Mouse (Mus musculus): Measurements from ENCODE around the gene Cd59a. TPM values are rescaled to one million over a fixed set of nuclear protein-coding genes. Genes with fewer than 3 reads are reported as not detected.

The Cd59a gene
- polyA plus RNA-seq, 1 experiment, result 10.5 TPM

DNA sequence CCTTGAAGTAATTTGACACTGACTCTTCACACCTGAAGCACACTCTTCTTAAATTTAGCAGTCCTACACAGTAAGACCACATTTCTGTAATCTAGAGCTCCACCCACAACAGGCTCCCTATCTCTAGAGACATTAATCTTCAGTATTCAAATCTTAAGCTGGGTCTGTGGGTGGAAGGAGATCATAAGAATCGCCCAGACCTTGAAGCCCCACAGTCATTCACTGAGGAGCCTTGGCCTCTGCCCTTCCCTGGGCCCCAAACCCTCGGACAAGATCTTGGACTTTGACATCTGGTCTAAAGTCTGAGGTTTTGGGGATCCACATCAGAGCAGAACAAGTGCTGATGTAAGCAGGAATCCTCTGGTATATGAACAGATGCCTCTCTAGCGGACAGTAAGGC is 27.9 kb downstream of the Cd59a start:
- no peak for TF ChIP-seq EP300 (IDR thresholded peaks at IDR 0.05; ENCODE audit: insufficient read depth, low read depth, low read length)
- peaks cover 5% of the 10 kb centered on the region for H3K4me1 ChIP-seq (ENCODE audit: control insufficient read depth, insufficient read depth, low read length)
- no peaks in the 10 kb centered on the region for H3K36me3 ChIP-seq (ENCODE audit: control insufficient read depth, insufficient read depth, low read length, poor library complexity, severe bottlenecking)
- no peaks in the 10 kb centered on the region for H3K9me3 ChIP-seq (replicated peaks; ENCODE audit: control insufficient read depth, insufficient read depth, low read length, poor library complexity, severe bottlenecking)
- H3K4me3 ChIP-seq (ENCODE audit: low read depth, low read length), result 0 out of 2 replicates have a peak overlapping the region, but pooled peaks have one; percentile 68
- H3K9ac ChIP-seq (ENCODE audit: low read depth, poor library complexity, severe bottlenecking), result peak overlapping the region; percentile 84; the same call in 1 of the 2 replicates
- H3K27me3 ChIP-seq (ENCODE audit: control insufficient read depth, insufficient read depth, low read length, poor library complexity, severe bottlenecking), result no peaks in the 10 kb centered on the region
- no peak overlapping the region for H3K27ac ChIP-seq (ENCODE audit: insufficient read depth, low read length)

DNA sequence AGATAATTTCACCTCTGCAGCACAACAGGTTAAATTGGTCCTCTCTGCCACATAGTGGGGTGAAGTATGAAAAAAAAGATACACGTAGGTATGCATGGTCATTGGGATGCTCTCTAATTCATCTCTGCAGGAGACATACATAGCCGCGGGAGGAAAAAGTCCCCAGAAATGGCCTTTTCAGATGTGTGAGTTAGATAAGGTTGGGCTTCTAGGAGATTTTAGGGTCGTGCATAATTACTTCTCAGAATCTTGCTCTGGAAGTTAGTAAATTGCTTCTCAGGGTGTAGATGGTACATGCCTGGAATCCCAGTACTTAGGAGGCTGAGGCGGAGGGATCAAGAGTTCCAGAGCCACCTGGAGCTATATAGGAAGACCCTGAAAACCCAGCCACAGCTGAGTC is 28.5 kb downstream of the Cd59a start:
- no peaks in the 10 kb centered on the region for H3K27me3 ChIP-seq (ENCODE audit: control insufficient read depth, insufficient read depth, low read length, poor library complexity, severe bottlenecking)
- TF ChIP-seq POLR2A (IDR thresholded peaks at IDR 0.05; ENCODE audit: insufficient read depth, low read length) (no peak), CTCF (IDR thresholded peaks at IDR 0.05; ENCODE audit: low read depth, low read length) (no peak), EP300 (IDR thresholded peaks at IDR 0.05; ENCODE audit: insufficient read depth, low read depth, low read length) (no peak)

DNA sequence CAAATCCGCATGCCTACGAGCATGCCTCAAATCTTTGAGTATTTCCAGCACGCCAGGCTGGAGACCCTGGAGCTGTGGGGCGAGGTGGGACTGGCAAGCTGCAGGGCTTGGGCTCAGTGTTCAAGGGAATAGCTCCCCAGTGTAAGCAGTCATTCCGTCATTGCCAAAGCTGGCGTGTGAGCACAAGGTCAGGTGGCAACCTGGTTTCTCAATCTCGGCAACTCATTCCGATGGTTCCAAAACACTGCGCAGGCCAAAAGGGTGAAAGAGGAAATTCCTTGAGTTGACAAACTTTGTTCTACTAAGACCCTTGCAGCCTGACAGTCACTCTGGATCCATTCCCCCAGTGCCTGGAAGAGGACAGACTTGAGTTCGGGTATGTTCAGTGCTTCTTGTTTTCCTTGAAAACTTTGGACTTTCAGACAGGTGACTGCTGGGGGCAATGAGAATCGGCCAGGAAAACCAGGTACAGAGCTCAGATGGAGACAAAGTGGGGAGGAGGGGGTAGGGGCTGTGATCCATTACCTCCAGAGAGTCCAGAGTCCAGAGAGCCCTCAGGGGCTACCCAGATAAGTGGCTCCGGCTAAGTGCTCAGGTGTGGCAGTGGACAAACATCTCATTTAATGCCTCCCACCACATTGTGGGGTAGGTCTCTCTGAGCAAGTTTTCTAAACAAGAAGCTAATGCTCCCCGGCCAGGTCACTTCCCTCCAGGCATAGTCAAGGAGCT is 33.4 kb downstream of the Cd59a start:
- Histone ChIP-seq H3K4me3 (ENCODE audit: low read depth, low read length) (no peak overlapping the region), H3K9ac (ENCODE audit: low read depth, poor library complexity, severe bottlenecking) (no peak overlapping the region)

More for the DNA sequence above, 28.5 kb downstream of the Cd59a start:
- Histone ChIP-seq H3K27ac (ENCODE audit: insufficient read depth, low read length) (no peak overlapping the region), H3K36me3 (ENCODE audit: control insufficient read depth, insufficient read depth, low read length, poor library complexity, severe bottlenecking) (no peaks in the 10 kb centered on the region), H3K9ac (ENCODE audit: low read depth, poor library complexity, severe bottlenecking) (no peak overlapping the region), H3K4me1 (ENCODE audit: control insufficient read depth, insufficient read depth, low read length) (peaks cover 5% of the 10 kb centered on the region), H3K4me3 (ENCODE audit: low read depth, low read length) (no peak overlapping the region), H3K9me3 (replicated peaks; ENCODE audit: control insufficient read depth, insufficient read depth, low read length, poor library complexity, severe bottlenecking) (no peaks in the 10 kb centered on the region)

DNA sequence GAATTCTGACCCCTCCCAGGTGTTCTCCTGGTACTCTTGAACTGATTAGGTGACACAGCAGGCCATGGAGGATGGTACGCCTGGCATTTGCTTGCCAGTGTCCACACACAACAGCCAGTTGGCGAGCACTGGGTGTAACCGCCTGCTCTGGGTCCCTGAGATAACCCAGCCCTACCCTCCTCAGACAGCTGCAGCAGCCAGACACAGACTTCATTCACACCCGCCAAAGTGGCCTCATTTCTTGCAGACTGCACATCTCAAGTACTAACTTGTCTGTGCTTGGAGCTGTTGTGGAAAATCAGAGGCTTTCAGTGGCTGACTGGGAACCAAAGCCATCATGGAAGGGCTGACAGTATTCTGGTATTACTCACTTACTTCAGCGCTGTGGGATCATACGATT is 34.6 kb downstream of the Cd59a start:
- Histone ChIP-seq H3K4me3 (ENCODE audit: low read depth, low read length) (no peak overlapping the region), H3K36me3 (ENCODE audit: control insufficient read depth, insufficient read depth, low read length, poor library complexity, severe bottlenecking) (no peaks in the 10 kb centered on the region)
- TF ChIP-seq EP300 (IDR thresholded peaks at IDR 0.05; ENCODE audit: insufficient read depth, low read depth, low read length) (no peak), CTCF (IDR thresholded peaks at IDR 0.05; ENCODE audit: low read depth, low read length) (no peak), POLR2A (IDR thresholded peaks at IDR 0.05; ENCODE audit: insufficient read depth, low read length) (no peak)

More for the DNA sequence above, 33.4 kb downstream of the Cd59a start:
- no peak for TF ChIP-seq POLR2A (IDR thresholded peaks at IDR 0.05; ENCODE audit: insufficient read depth, low read length)
- TF ChIP-seq CTCF (IDR thresholded peaks at IDR 0.05; ENCODE audit: low read depth, low read length), result no peak
- no peak for TF ChIP-seq EP300 (IDR thresholded peaks at IDR 0.05; ENCODE audit: insufficient read depth, low read depth, low read length)
- H3K9me3 ChIP-seq (replicated peaks; ENCODE audit: control insufficient read depth, insufficient read depth, low read length, poor library complexity, severe bottlenecking), result no peaks in the 10 kb centered on the region
- no peaks in the 10 kb centered on the region for H3K36me3 ChIP-seq (ENCODE audit: control insufficient read depth, insufficient read depth, low read length, poor library complexity, severe bottlenecking)
- H3K27ac ChIP-seq (ENCODE audit: insufficient read depth, low read length), result no peak overlapping the region
- no peaks in the 10 kb centered on the region for H3K4me1 ChIP-seq (ENCODE audit: control insufficient read depth, insufficient read depth, low read length)
- H3K27me3 ChIP-seq (ENCODE audit: control insufficient read depth, insufficient read depth, low read length, poor library complexity, severe bottlenecking), result no peaks in the 10 kb centered on the region

DNA sequence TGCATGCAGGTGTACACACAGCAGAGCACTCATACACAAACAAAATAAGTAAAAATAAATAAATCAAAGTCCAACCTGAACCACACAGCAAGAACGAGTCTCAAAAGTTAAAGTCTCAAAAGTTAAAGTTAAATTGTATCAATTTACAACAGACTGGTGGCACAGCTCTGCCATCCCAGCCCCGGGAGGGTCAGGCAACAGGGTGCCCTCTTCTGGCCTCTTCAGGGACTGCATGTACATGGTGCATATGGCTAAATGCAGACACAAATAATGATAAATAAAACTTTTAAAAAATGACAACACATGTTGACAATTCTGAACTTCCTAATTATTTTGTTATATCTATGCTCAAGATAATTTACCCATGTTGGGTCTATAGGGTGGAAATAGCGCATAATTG is 35.4 kb downstream of the Cd59a start:
- H3K27me3 ChIP-seq (ENCODE audit: control insufficient read depth, insufficient read depth, low read length, poor library complexity, severe bottlenecking), result no peaks in the 10 kb centered on the region
- no peak overlapping the region for H3K4me3 ChIP-seq (ENCODE audit: low read depth, low read length)
- no peaks in the 10 kb centered on the region for H3K36me3 ChIP-seq (ENCODE audit: control insufficient read depth, insufficient read depth, low read length, poor library complexity, severe bottlenecking)
- H3K4me1 ChIP-seq (ENCODE audit: control insufficient read depth, insufficient read depth, low read length), result no peaks in the 10 kb centered on the region
- H3K27ac ChIP-seq (ENCODE audit: insufficient read depth, low read length), result no peak overlapping the region
- H3K9me3 ChIP-seq (replicated peaks; ENCODE audit: control insufficient read depth, insufficient read depth, low read length, poor library complexity, severe bottlenecking), result no peaks in the 10 kb centered on the region
- no peak overlapping the region for H3K9ac ChIP-seq (ENCODE audit: low read depth, poor library complexity, severe bottlenecking)
- TF ChIP-seq POLR2A (IDR thresholded peaks at IDR 0.05; ENCODE audit: insufficient read depth, low read length) (no peak), CTCF (IDR thresholded peaks at IDR 0.05; ENCODE audit: low read depth, low read length) (peak; percentile 77), EP300 (IDR thresholded peaks at IDR 0.05; ENCODE audit: insufficient read depth, low read depth, low read length) (no peak)

More for the DNA sequence above, 34.6 kb downstream of the Cd59a start:
- H3K27ac ChIP-seq (ENCODE audit: insufficient read depth, low read length), result no peak overlapping the region
- H3K9me3 ChIP-seq (replicated peaks; ENCODE audit: control insufficient read depth, insufficient read depth, low read length, poor library complexity, severe bottlenecking), result no peaks in the 10 kb centered on the region
- H3K9ac ChIP-seq (ENCODE audit: low read depth, poor library complexity, severe bottlenecking), result no peak overlapping the region
- H3K4me1 ChIP-seq (ENCODE audit: control insufficient read depth, insufficient read depth, low read length), result no peaks in the 10 kb centered on the region
- no peaks in the 10 kb centered on the region for H3K27me3 ChIP-seq (ENCODE audit: control insufficient read depth, insufficient read depth, low read length, poor library complexity, severe bottlenecking)

DNA sequence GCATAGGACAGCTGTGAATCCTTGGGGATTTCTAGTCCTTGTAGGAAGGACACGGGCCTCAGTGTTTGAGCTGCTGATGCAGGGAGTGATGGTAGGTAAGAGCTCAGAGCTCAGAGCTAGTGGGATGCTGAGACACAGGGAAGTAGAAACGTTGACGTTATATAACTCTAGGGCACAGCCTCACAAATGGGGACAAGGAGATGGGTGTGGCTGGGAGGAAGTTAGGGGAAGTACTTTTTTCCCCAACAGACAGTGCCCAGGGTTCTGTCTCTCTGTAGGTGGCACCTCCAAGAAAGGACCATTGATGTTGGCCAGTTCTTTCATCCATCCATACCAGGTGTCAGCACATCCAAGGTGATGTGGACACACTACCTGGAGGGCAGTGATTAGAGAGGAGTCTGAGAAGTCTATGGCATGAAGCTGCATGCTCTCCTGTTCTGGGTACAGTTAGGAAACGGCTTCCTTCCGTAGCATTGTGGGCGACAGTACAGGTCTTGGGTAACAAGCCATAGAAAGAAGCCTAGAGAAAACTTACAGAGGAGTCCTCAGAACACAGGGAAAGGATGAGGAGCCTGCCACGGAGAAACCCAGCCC is 36.8 kb downstream of the Cd59a start:
- no peak for TF ChIP-seq POLR2A (IDR thresholded peaks at IDR 0.05; ENCODE audit: insufficient read depth, low read length)
- TF ChIP-seq CTCF (IDR thresholded peaks at IDR 0.05; ENCODE audit: low read depth, low read length), result no peak
- H3K27me3 ChIP-seq (ENCODE audit: control insufficient read depth, insufficient read depth, low read length, poor library complexity, severe bottlenecking), result no peaks in the 10 kb centered on the region

More for the DNA sequence above, 36.8 kb downstream of the Cd59a start:
- H3K9ac ChIP-seq (ENCODE audit: low read depth, poor library complexity, severe bottlenecking), result no peak overlapping the region
- no peaks in the 10 kb centered on the region for H3K9me3 ChIP-seq (replicated peaks; ENCODE audit: control insufficient read depth, insufficient read depth, low read length, poor library complexity, severe bottlenecking)
- no peaks in the 10 kb centered on the region for H3K36me3 ChIP-seq (ENCODE audit: control insufficient read depth, insufficient read depth, low read length, poor library complexity, severe bottlenecking)
- no peak overlapping the region for H3K4me3 ChIP-seq (ENCODE audit: low read depth, low read length)
- no peaks in the 10 kb centered on the region for H3K4me1 ChIP-seq (ENCODE audit: control insufficient read depth, insufficient read depth, low read length)
- no peak overlapping the region for H3K27ac ChIP-seq (ENCODE audit: insufficient read depth, low read length)

Measured in ES-Bruce4 (cell line).